Mouse (Mus musculus): Measurements from ENCODE around the gene Fam83b.

Fam83b gene

GRCm38 (mm10) chr9:76518665-76519064 lies 48.3 kb downstream of the Fam83b start:
- no peak for DNase-seq

- DNase-seq = no peak
Measured at GRCm38 (mm10) chr9:76505650-76506049, 61.3 kb downstream of the Fam83b start.

- no peak for DNase-seq
Measured at GRCm38 (mm10) chr9:76489737-76490136, 77.2 kb downstream of the Fam83b start.

- DNase-seq = no peak
Measured at GRCm38 (mm10) chr9:76480088-76480487, 86.8 kb downstream of the Fam83b start.

- DNase-seq = no peak
Measured at GRCm38 (mm10) chr9:76469500-76469899, 97.4 kb downstream of the Fam83b start.

GRCm38 (mm10) chr9:76461547-76461946 lies 105.4 kb downstream of the Fam83b start:
- DNase-seq = no peak

- DNase-seq = no peak
Measured at GRCm38 (mm10) chr9:76455703-76456102, 111.2 kb downstream of the Fam83b start.
